Mouse (Mus musculus): Measurements from ENCODE around the gene Suclg2.

DNA sequence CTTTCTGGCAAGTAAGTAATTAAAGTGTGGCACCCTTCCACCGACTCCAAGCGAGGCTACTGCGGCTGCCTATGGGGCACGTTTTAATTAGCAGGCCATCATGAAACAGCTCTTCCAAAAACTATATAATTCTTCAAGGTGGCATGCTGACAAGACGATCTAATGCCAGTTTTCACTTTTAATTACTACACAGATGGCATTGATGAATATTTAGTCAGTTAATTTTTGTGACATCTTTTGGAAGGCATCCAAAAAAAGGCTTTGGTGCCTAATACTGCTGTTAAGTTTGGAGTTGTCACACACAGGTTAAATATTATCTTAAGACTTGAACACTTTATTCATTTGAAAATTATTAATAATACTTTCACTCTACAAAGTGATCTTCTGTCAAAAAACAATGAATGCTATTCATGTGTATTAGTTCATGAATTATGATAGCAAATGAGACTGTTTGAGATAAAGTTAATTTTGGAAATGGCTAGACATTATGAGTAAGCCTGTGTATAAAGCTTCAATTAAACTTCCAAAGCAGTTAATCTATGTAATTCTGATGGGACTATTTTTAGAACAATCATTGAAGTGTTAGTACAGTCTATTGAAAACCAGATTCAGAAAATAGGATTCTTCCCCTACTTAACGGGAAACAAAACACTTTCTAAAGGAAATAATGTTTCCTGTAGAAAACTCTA lies 131.3 kb downstream of the Suclg2 start:
- TF ChIP-seq CTCF (IDR thresholded peaks at IDR 0.05; ENCODE audit: borderline replicate concordance, insufficient read depth, low read depth, low read length) (no peak), POLR2A (IDR thresholded peaks at IDR 0.05; ENCODE audit: borderline replicate concordance, insufficient read depth, low read length) (no peak)

Data from cerebellum, adult 2 months (tissue).